In genomic region chr3:18626375-18626774, GRCm38 (mm10) we compare ENCODE assay signal across 11 mouse cellular contexts.
DNase-seq lines count a peak whose midpoint lies in the region; ATAC-seq and TF ChIP-seq lines count a peak whose summit lies in the region.
"Had no signal": no experiment of that assay in that cellular context is flagged by ENCODE, and none has a peak within 500 bp of the region (broad histone marks: within the 10 kb centered on the region; RNA-seq: fewer than 3 reads in every experiment).

No protein-coding gene starts in this region.

- H3K9me3 ChIP-seq in heart, embryonic 15.5 days (replicated peaks): no peaks in the 10 kb centered on the region
- H3K9me3 ChIP-seq in forebrain, embryonic 10.5 days: no peaks in the 10 kb centered on the region
- no peaks in the 10 kb centered on the region for H3K9me3 ChIP-seq in limb, embryonic 10.5 days (replicated peaks)
- H3K9me3 ChIP-seq: lung, embryonic 15.5 days had no signal

- no peak for DNase-seq in heart, adult 8-10 months (ENCODE audit: low spot score)
- DNase-seq in cerebellum, postnatal 14 days: peak; percentile 25 to 56
- no peak for DNase-seq in forebrain, embryonic 10.5 days (ENCODE audit: extremely low spot score, low spot score)
- no peak for DNase-seq in limb, embryonic 10.5 days (ENCODE audit: low spot score)
- DNase-seq in gastrocnemius, adult 2 months: no peak
- DNase-seq in adrenal gland, postnatal 14 days: no peak
- DNase-seq in left cerebral cortex, adult 18-20 months (ENCODE audit: low spot score in 2 of 2): no peak
- DNase-seq: kidney, adult 11 months had no signal

- no peak for ATAC-seq in heart, embryonic 15.5 days (replicated peaks; ENCODE audit: insufficient number of reproducible peaks, insufficient read depth, low FRiP score, low read depth)

- intact Hi-C loops in gastrocnemius, adult 2 months (cut with DNase I): no loop called here

- peaks cover 16% of the 10 kb centered on the region for H3K4me1 ChIP-seq in heart, embryonic 15.5 days (replicated peaks)
- H3K4me1 ChIP-seq in forebrain, embryonic 10.5 days: peaks cover 43% of the 10 kb centered on the region
- H3K4me1 ChIP-seq in limb, embryonic 10.5 days: peaks cover 39% of the 10 kb centered on the region

- no peak overlapping the region for H3K9ac ChIP-seq in heart, embryonic 15.5 days
- H3K9ac ChIP-seq: lung, embryonic 15.5 days had no signal

- H3K4me2 ChIP-seq in heart, embryonic 15.5 days: peak overlapping the region; percentile 67

- H3K27ac ChIP-seq in heart, embryonic 15.5 days: no peak overlapping the region
- peak overlapping the region; percentile 83; the same call in 1 of the 2 replicates for H3K27ac ChIP-seq in forebrain, embryonic 10.5 days
- 0 out of 2 replicates have a peak overlapping the region, but pooled peaks have one; percentile 73 for H3K27ac ChIP-seq in limb, embryonic 10.5 days
- H3K27ac ChIP-seq in gastrocnemius, adult 2 months: no peak overlapping the region

- no peak for TF ChIP-seq CTCF in gastrocnemius, adult 2 months (IDR thresholded peaks at IDR 0.05)

- no peaks in the 10 kb centered on the region for H3K36me3 ChIP-seq in heart, embryonic 15.5 days
- H3K36me3 ChIP-seq in forebrain, embryonic 10.5 days (replicated peaks): no peaks in the 10 kb centered on the region
- no peaks in the 10 kb centered on the region for H3K36me3 ChIP-seq in limb, embryonic 10.5 days
- H3K36me3 ChIP-seq: lung, embryonic 15.5 days had no signal

- no peaks in the 10 kb centered on the region for H3K27me3 ChIP-seq in heart, embryonic 15.5 days
- H3K27me3 ChIP-seq in forebrain, embryonic 10.5 days (ENCODE audit: poor library complexity, severe bottlenecking): peaks cover 20% of the 10 kb centered on the region
- no peaks in the 10 kb centered on the region for H3K27me3 ChIP-seq in limb, embryonic 10.5 days (ENCODE audit: low read depth, poor library complexity, severe bottlenecking)
- H3K27me3 ChIP-seq: lung, embryonic 15.5 days had no signal

- WGBS in heart, embryonic 15.5 days: 56% methylated on average over 6 of the region's 6 CpGs
- 34% methylated on average over 6 of the region's 6 CpGs for WGBS in forebrain, embryonic 10.5 days
- WGBS in limb, embryonic 10.5 days: 41% methylated on average over 6 of the region's 6 CpGs

- H3K4me3 ChIP-seq in heart, embryonic 15.5 days: no peak overlapping the region
- peak overlapping the region; percentile 51; the same call in 1 of the 2 replicates for H3K4me3 ChIP-seq in forebrain, embryonic 10.5 days
- H3K4me3 ChIP-seq in limb, embryonic 10.5 days: no peak overlapping the region
- no peak overlapping the region for H3K4me3 ChIP-seq in gastrocnemius, adult 2 months
- H3K4me3 ChIP-seq: myocyte had no signal

Comparison
In these comparisons a context has a peak if more than half of its experiments do, and no peak if none do; other contexts are left out.
1. H3K27ac ChIP-seq: peak in forebrain, embryonic 10.5 days (single experiment) and limb, embryonic 10.5 days (single experiment); none in heart, embryonic 15.5 days (single experiment) and gastrocnemius, adult 2 months (single experiment).
2. DNase-seq: peak in cerebellum, postnatal 14 days (2 of 2); none in heart, adult 8-10 months (single experiment), forebrain, embryonic 10.5 days (single experiment), limb, embryonic 10.5 days (single experiment), gastrocnemius, adult 2 months (single experiment), adrenal gland, postnatal 14 days (single experiment) and left cerebral cortex, adult 18-20 months (0 of 2).